Mouse (Mus musculus) liver, embryonic 14.5 days (tissue): Measurements from ENCODE around the gene Higd1b.

Experiments
- CTCF ChIP-seq: IDR thresholded peaks from 2 replicates; pipeline ENCODE4 v1.5.1; 2016; ENCODE audit warnings: antibody characterized with exemption, low read depth, control low read depth
- EP300 ChIP-seq: IDR thresholded peaks from 2 replicates; pipeline ENCODE4 v1.6.1; 2016; ENCODE audit warnings: antibody characterized with exemption, low read depth

DNA sequence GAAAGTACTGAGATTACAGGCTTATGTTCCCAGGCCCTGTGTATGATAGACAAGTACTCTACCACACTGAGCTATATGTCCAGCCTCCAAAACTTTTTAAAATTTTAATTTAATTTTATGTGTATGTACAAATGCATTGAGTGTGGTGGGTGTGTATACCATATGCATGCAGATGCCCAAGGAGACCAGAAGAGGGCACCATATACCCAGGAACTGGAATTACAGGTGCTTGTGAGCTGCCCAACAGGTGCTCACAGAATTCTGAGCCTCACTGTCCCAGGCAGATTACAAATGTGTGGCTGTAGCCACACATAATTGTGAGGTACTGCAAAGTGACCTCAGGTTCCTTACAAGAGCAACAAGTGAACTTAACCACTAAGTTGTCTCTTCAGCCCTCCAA, 18.1 kb downstream of the Higd1b start:
- no peak for TF ChIP-seq EP300
- TF ChIP-seq CTCF = peak; percentile 72
